In genomic region chr2:26030288-26030687, GRCm38 (mm10) we compare ENCODE assay signal across 11 mouse cellular contexts. TPM values are rescaled to one million over a fixed set of nuclear protein-coding genes. Genes with fewer than 3 reads are reported as not detected.
DNase-seq lines count a peak whose midpoint lies in the region; ATAC-seq and TF ChIP-seq lines count a peak whose summit lies in the region.
"Had no signal": no experiment of that assay in that cellular context is flagged by ENCODE, and none has a peak within 500 bp of the region (broad histone marks: within the 10 kb centered on the region; RNA-seq: fewer than 3 reads in every experiment).

No protein-coding gene starts in this region.

- no peak overlapping the region for H3K27ac ChIP-seq in cerebellum, adult 2 months (ENCODE audit: insufficient read depth, low read length)
- H3K27ac ChIP-seq in kidney, embryonic 14.5 days (ENCODE audit: low read depth, low read length) = no peak overlapping the region
- no peak overlapping the region for H3K27ac ChIP-seq in liver, embryonic 12.5 days
- H3K27ac ChIP-seq: hindbrain, embryonic 13.5 days had no signal

- peak; percentile 54 for TF ChIP-seq CTCF in cerebellum, adult 2 months (IDR thresholded peaks at IDR 0.05; ENCODE audit: borderline replicate concordance, insufficient read depth, low read depth, low read length)
- no peak for TF ChIP-seq CTCF in Patski (IDR thresholded peaks at IDR 0.05)

- H3K4me1 ChIP-seq in cerebellum, adult 2 months (ENCODE audit: control insufficient read depth, insufficient read depth, low read length) = no peaks in the 10 kb centered on the region
- H3K4me1 ChIP-seq in kidney, embryonic 14.5 days (ENCODE audit: control insufficient read depth, insufficient read depth, low read length) = no peaks in the 10 kb centered on the region
- peaks cover 24% of the 10 kb centered on the region for H3K4me1 ChIP-seq in liver, embryonic 12.5 days

- no peak for TF ChIP-seq POLR2A in cerebellum, adult 2 months (IDR thresholded peaks at IDR 0.05; ENCODE audit: borderline replicate concordance, insufficient read depth, low read length)

- H3K4me3 ChIP-seq in cerebellum, adult 2 months (replicated peaks; ENCODE audit: insufficient read depth, low read depth, low read length) = no peak overlapping the region
- H3K4me3 ChIP-seq in kidney, embryonic 14.5 days (ENCODE audit: low read length) = no peak overlapping the region
- no peak overlapping the region for H3K4me3 ChIP-seq in liver, embryonic 12.5 days
- H3K4me3 ChIP-seq: hindbrain, embryonic 13.5 days had no signal

- CTCF ChIA-PET in Patski (lab: Charles Lee) = interaction anchor here (1.2 to 1.5 kb wide), 4 partner anchors 12 to 102 kb away, joined by 3 to 4 read pairs (median 4); no protein-coding TSS in a partner anchor

- no peaks in the 10 kb centered on the region for H3K27me3 ChIP-seq in cerebellum, adult 2 months (ENCODE audit: control insufficient read depth, insufficient read depth, low read length)
- no peaks in the 10 kb centered on the region for H3K27me3 ChIP-seq in kidney, embryonic 14.5 days (ENCODE audit: control insufficient read depth, insufficient read depth, low read length)
- H3K27me3 ChIP-seq in Patski = peaks cover 3% of the 10 kb centered on the region
- peaks cover 22% of the 10 kb centered on the region for H3K27me3 ChIP-seq in liver, embryonic 12.5 days (replicated peaks)

- no peaks in the 10 kb centered on the region for H3K36me3 ChIP-seq in kidney, embryonic 14.5 days (ENCODE audit: control insufficient read depth, insufficient read depth, low read length)
- H3K36me3 ChIP-seq in liver, embryonic 12.5 days = no peaks in the 10 kb centered on the region
- H3K36me3 ChIP-seq: hindbrain, embryonic 13.5 days had no signal

- POLR2A ChIA-PET in Patski (lab: Charles Lee) = no interaction called here

- no peaks in the 10 kb centered on the region for H3K9me3 ChIP-seq in kidney, embryonic 14.5 days (ENCODE audit: control insufficient read depth, low read length)
- H3K9me3 ChIP-seq in liver, embryonic 12.5 days (replicated peaks) = no peaks in the 10 kb centered on the region
- H3K9me3 ChIP-seq: hindbrain, embryonic 13.5 days had no signal

- H3K4me2 ChIP-seq in kidney, embryonic 14.5 days (replicated peaks; ENCODE audit: low read depth, low read length) = no peak overlapping the region
- no peak overlapping the region for H3K4me2 ChIP-seq in liver, embryonic 12.5 days
- H3K4me2 ChIP-seq: hindbrain, embryonic 13.5 days had no signal

- ATAC-seq in kidney, embryonic 14.5 days (ENCODE audit: low FRiP score, low TSS enrichment) = no peak
- ATAC-seq in Patski = peak; percentile 33
- ATAC-seq in liver, embryonic 12.5 days = peak; percentile 53; the same call in 1 of the 2 replicates
- no peak for ATAC-seq in frontal cortex, adult (ENCODE audit: low TSS enrichment)

- 45% methylated on average over 3 of the region's 3 CpGs for WGBS in cerebellum, adult 2 months
- 36% methylated on average over 3 of the region's 3 CpGs for WGBS in kidney, embryonic 14.5 days
- WGBS in liver, embryonic 12.5 days (ENCODE audit: insufficient replicate concordance) = 34% methylated on average over 3 of the region's 3 CpGs

- no peak for DNase-seq in cerebellum, adult 2 months
- DNase-seq in cerebellum, adult 11-12 months = no peak
- peak; percentile 35 to 50 for DNase-seq in kidney, postnatal 25 days
- DNase-seq in Patski (ENCODE audit: low read depth, low spot score) = no peak
- DNase-seq in urinary bladder, postnatal 4 days (ENCODE audit: low spot score in 2 of 2) = no peak
- DNase-seq: adrenal gland, postnatal 36 days; B cell, adult 2 months had no signal

- no peak overlapping the region for H3K9ac ChIP-seq in kidney, embryonic 14.5 days (ENCODE audit: low read depth, low read length)
- H3K9ac ChIP-seq in liver, embryonic 12.5 days = no peak overlapping the region
- H3K9ac ChIP-seq: hindbrain, embryonic 13.5 days had no signal

- in situ Hi-C loops in Patski (cut with MboI; ENCODE audit: low pct_unique_long_range_greater_than_20kb) = loop anchor here (10.0 kb wide), 1 partner anchor 245 kb away; no protein-coding TSS in a partner anchor

RNA-seq across cellular contexts. Expression of gene Ubac1, which starts 8.7 kb away (rescaled TPM):
- 92.2 and 101 TPM in 2 replicates for polyA plus RNA-seq in cerebellum, adult 2 months (2012; rRNA removed)
- 80.0 and 94.3 TPM in 2 replicates for polyA plus RNA-seq in kidney, embryonic 14.5 days (2014; fragmentation: Nextera tagmentation; extraction: Ambion mirVana)
- polyA plus RNA-seq in Patski (2021) = 66.1 TPM
- 487 and 506 TPM in 2 replicates for polyA plus RNA-seq in liver, embryonic 12.5 days (2016; fragmentation: Nextera tagmentation; extraction: Ambion mirVana)

RNA-seq across cellular contexts. Expression of gene Camsap1, which starts 47.2 kb away (rescaled TPM):
- 35.7 and 39.7 TPM in 2 replicates for polyA plus RNA-seq in cerebellum, adult 2 months (2012; rRNA removed)
- 12.6 and 24.8 TPM in 2 replicates for polyA plus RNA-seq in kidney, embryonic 14.5 days (2014; fragmentation: Nextera tagmentation; extraction: Ambion mirVana)
- polyA plus RNA-seq in Patski (2021) = 38.9 TPM
- 13.0 and 13.5 TPM in 2 replicates for polyA plus RNA-seq in liver, embryonic 12.5 days (2016; fragmentation: Nextera tagmentation; extraction: Ambion mirVana)

Comparison
In these comparisons a context has a peak if more than half of its experiments do, and no peak if none do; other contexts are left out.
1. DNase-seq: peak in kidney, postnatal 25 days (2 of 2); none in cerebellum, adult 2 months (0 of 2), cerebellum, adult 11-12 months (single experiment), Patski (single experiment) and urinary bladder, postnatal 4 days (0 of 2).
2. ATAC-seq: peak in Patski (single experiment) and liver, embryonic 12.5 days (single experiment); none in kidney, embryonic 14.5 days (single experiment) and frontal cortex, adult (single experiment).